Mouse (Mus musculus): Measurements from ENCODE around the gene Nfib.

DNA sequence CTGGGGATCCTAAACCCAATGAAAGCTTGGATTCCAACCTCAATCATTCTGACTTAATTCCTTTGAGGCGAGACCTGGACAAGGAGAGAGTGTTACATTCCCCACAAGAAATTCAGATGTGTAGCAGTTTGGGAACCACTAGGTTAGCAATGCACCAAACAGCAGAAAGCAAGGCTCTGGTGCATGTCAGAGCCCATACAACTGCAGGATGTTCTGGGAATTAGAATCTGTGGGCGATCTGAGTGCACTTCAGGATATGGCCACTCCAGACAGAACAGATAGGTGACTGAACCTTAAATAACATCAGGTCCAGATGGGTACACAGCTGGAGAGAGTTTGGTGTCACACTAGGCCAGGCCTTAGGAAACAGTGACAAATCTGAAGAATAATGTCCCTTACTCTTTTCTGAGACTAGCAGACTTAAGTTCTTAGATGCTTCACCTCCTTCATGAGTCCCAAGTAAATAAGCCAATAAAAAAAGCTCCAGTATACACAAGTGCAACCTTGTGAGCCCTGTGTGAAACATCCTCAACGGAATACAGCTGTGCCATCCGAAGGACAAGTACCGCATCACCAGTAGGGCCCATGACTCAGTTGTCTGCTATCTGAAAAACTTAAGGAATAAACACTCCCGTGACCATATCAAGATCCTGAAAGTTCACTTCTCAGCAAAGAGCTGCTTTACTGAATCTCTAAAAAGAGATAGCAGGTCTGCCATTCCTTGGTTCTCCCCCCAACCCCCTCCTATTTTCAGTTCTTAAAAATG lies 336.4 kb downstream of the Nfib start:
- TF ChIP-seq CTCF (IDR thresholded peaks at IDR 0.05; ENCODE audit: low read depth, low read length), result no peak
- TF ChIP-seq POLR2A (IDR thresholded peaks at IDR 0.05; ENCODE audit: extremely low read depth, insufficient read depth, low read length), result no peak

All from liver, adult 2 months (tissue).